Mouse (Mus musculus) liver, embryonic 13.5 days (tissue): ENCODE data around the gene Dhx40. TPM values are rescaled to one million over a fixed set of nuclear protein-coding genes. Genes with fewer than 3 reads are reported as not detected.
"Not testable (repeated sequence)": the region's sequence is repeated elsewhere in the genome, so short reads cannot be mapped to it uniquely, and the experiment has no call there.

Experiments
- ATAC-seq: fragments of 200-750 bp; cut with Nextera tagmentation; 2 replicates; pipeline ENCODE4 v1.8.0; 2017; ENCODE audit warnings: low read depth, mild to moderate bottlenecking, moderate number of reproducible peaks, moderate library complexity
- DNase-seq: peaks from one replicate; pipeline ENCODE4 v3.0.0; 2022
- H3K27ac ChIP-seq: fragments of 300-500 bp; sonication (generic); 2 replicates; pipeline ENCODE4 v1.5.1; 2015; ENCODE audit warnings: moderate library complexity, mild to moderate bottlenecking, inconsistent platforms
- H3K27me3 ChIP-seq: fragments of 300-500 bp; sonication (generic); 2 replicates; pipeline ENCODE4 v1.6.1; 2015; ENCODE audit warnings: mild to moderate bottlenecking, inconsistent platforms
- H3K36me3 ChIP-seq: fragments of 300-500 bp; sonication (generic); 2 replicates; pipeline ENCODE4 v1.6.1; 2015; ENCODE audit warnings: mild to moderate bottlenecking, inconsistent platforms
- H3K4me1 ChIP-seq: fragments of 300-500 bp; sonication (generic); replicated peaks from 2 replicates; pipeline ENCODE4 v1.6.1; 2015; ENCODE audit warnings: inconsistent platforms
- H3K4me2 ChIP-seq: fragments of 300-500 bp; sonication (generic); 2 replicates; pipeline ENCODE4 v1.6.1; 2015; ENCODE audit warnings: inconsistent platforms, mild to moderate bottlenecking, moderate library complexity
- H3K4me3 ChIP-seq: fragments of 300-500 bp; sonication (generic); replicated peaks from 2 replicates; pipeline ENCODE4 v1.5.1; 2015; ENCODE audit warnings: mild to moderate bottlenecking, inconsistent platforms
- H3K9ac ChIP-seq: fragments of 300-500 bp; sonication (generic); 2 replicates; pipeline ENCODE4 v1.6.1; 2015; ENCODE audit warnings: mild to moderate bottlenecking, inconsistent platforms
- H3K9me3 ChIP-seq: fragments of 300-500 bp; sonication (generic); replicated peaks from 2 replicates; pipeline ENCODE4 v1.6.1; 2016; ENCODE audit warnings: inconsistent platforms
- WGBS: fragments of 180-500 bp; shearing (Covaris S2); methylation state at CpG from one replicate; pipeline ENCODE4 v1.1.7; 2015; ENCODE audit not compliant: insufficient replicate concordance; 5-methylcytosine and 5-hydroxymethylcytosine counted together
- polyA plus RNA-seq: library from polyadenylated mRNA; unstranded; fragments of >200 nt; fragmentation: Nextera tagmentation; extraction: Ambion mirVana; gene quantifications from 2 replicates; pipeline ENCODE4 v1.2.1, GENCODE M21; 2015

Dhx40 gene
- polyA plus RNA-seq, 1 experiment from 2014 or later = 8.5 TPM

DNA sequence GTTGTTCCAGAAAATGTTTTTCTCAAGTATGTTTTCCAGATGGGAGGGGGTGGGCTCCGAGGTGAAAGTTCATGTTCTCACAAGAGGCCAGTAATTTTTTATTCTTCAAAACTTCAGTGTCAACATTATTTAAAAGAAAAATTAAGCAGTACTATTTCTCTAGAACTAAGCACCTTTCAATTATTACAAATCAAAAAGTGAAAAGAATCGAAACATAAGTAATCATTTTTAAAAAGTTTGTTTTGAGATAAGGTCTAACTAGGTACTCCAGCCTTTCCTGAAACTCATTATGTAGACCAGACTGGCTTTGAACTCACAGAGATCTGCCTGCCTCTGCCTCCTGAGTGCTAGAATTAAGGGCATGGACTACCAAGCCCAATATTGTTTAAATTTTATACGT lies 8.7 kb upstream of the Dhx40 start:
- not testable (repeated sequence) for H3K9ac ChIP-seq, H3K4me3 ChIP-seq, DNase-seq, ATAC-seq, H3K27ac ChIP-seq, H3K4me1 ChIP-seq, H3K4me2 ChIP-seq, H3K9me3 ChIP-seq, H3K36me3 ChIP-seq, H3K27me3 ChIP-seq
- WGBS = 51% methylated on average over 3 of the region's 3 CpGs

DNA sequence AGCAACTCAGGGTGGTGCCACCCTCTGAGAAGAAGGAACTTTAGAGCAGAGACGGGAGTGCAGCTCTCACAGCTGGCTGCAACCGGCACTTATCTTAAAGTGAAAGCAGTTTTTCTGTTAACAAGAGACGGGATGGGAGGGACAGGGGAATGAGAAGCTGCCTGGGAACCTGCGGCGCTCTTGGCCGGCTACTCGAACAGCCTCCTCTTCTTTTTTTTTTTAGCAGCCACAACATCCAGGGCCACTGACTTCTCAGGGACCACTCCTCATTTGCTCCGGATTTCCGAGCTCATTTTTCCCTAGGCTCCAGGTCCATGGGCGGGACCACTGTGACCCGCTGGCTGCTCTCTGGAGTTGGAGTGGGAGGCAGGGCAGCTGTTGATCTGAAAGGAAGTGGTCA lies 6.9 kb upstream of the Dhx40 start:
- not testable (repeated sequence) for H3K36me3 ChIP-seq, DNase-seq, ATAC-seq, H3K4me1 ChIP-seq, H3K27ac ChIP-seq, H3K4me3 ChIP-seq, H3K27me3 ChIP-seq, H3K9me3 ChIP-seq, H3K9ac ChIP-seq, H3K4me2 ChIP-seq
- WGBS = no CpG with 5 or more reads among the region's 11 CpGs

DNA sequence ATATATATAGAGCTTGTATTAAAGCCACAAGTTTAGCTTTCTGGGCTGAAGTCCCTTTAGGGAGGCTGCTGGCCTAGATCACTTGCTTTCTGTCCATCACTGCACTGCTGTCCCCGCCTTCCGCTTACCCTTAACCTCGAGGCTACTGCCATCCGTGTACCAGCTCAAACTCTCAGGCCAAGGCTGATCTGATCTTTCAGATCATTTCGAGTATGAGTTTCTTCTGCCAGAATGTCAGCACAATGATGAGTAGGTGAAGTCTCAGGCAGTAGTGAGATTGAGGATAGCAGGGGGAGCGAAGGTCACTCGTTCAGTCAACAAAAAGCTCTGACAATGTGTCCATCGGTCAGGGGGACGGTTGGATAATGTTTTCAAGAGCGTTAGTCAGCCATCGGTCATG lies 5.7 kb upstream of the Dhx40 start:
- not testable (repeated sequence) for H3K36me3 ChIP-seq, H3K4me3 ChIP-seq, H3K27me3 ChIP-seq, H3K9me3 ChIP-seq, DNase-seq, H3K4me1 ChIP-seq, ATAC-seq, H3K4me2 ChIP-seq, H3K9ac ChIP-seq, H3K27ac ChIP-seq
- WGBS = 63% methylated on average over 5 of the region's 11 CpGs

DNA sequence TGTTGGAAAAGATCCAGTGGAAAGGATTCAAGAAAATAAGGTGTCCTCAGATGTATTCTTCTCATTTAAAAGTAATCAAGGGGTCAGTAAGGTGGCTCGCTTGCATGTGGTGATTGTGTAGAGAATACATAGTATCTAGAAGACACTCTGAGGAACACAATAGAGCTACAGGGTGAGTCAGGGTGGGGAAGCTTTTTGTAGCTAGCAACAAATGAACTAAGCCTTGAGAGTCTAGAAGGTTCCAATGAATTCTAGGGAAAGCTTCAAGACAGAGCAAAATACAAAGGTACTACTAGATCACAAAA lies 3.7 kb upstream of the Dhx40 start:
- WGBS = 73% methylated on average over 1 of the region's 1 CpGs
- no peak overlapping the region; the same call in 1 of the 2 replicates for H3K27ac ChIP-seq
- no peak overlapping the region for H3K4me2 ChIP-seq
- H3K4me1 ChIP-seq = peaks cover 16% of the 10 kb centered on the region
- H3K36me3 ChIP-seq = no peaks in the 10 kb centered on the region
- no peaks in the 10 kb centered on the region for H3K9me3 ChIP-seq
- ATAC-seq (no peak), DNase-seq (no peak)
- no peak overlapping the region for H3K4me3 ChIP-seq
- H3K27me3 ChIP-seq = no peaks in the 10 kb centered on the region
- H3K9ac ChIP-seq = no peak overlapping the region

DNA sequence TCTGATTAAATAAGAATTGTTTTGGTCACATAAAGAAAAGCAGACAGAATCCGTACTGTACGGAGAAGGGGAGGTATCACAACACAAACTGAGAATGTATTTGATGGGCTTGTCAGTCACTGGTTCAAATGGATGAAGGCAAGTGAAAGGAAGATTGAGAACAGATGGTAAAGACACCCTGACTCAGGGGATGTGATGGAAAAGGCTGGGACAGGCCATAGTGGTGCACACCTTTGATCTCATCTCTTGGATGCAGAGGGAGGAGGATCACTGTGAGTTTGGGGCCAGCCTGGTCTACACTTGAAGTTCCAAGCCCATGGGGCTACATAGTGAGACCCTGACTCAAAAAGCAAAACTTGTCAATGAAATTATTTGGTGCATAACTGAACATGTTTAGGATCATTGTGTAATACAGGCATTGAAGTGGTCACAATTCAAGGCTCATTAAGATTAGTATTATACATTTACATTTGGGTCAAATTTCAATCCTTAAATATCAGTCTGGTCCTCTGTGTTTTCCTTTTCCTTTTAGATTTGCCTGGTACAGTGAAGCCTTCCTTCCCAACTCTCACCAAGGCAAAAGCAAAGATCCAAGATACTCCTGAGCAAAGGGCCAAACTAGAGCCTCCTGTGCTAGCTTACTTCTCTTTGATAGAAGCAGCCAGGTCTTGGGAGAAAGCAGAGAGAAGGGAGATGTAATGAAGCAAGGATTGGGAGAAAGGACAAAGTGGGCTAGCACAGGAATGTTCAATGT lies 3.2 kb upstream of the Dhx40 start:
- no peak overlapping the region for H3K9ac ChIP-seq
- no peak overlapping the region for H3K4me3 ChIP-seq
- H3K4me1 ChIP-seq = peaks cover 16% of the 10 kb centered on the region
- ATAC-seq (no peak), DNase-seq (no peak)
- WGBS = 82% methylated on average over 2 of the region's 2 CpGs
- no peak overlapping the region for H3K4me2 ChIP-seq
- no peaks in the 10 kb centered on the region for H3K27me3 ChIP-seq
- no peak overlapping the region; the same call in 1 of the 2 replicates for H3K27ac ChIP-seq
- H3K9me3 ChIP-seq = no peaks in the 10 kb centered on the region
- no peaks in the 10 kb centered on the region for H3K36me3 ChIP-seq

DNA sequence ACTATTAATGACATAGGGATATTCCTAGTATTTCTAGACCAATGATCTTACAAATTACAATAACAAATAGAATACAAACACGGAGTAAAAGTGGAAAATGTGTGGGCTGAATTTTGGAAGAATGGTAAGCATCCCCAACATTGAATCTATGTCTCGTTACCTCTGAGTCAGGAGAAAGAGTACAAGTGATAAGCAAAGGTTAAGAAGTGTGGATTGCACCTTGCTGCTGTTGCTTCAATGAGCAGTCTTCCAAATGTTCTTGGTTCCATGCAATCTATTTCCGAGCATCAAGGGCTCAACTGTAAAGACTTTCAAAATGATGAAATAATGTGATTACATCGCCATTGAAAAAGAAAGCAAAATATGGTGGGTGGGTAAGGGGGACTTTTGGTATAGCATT lies 2.3 kb upstream of the Dhx40 start:
- DNase-seq = no peak
- H3K9ac ChIP-seq = no peak overlapping the region
- peaks cover 16% of the 10 kb centered on the region for H3K4me1 ChIP-seq
- no peak overlapping the region for H3K4me2 ChIP-seq
- H3K27ac ChIP-seq = no peak overlapping the region
- WGBS = 60% methylated on average over 4 of the region's 4 CpGs
- H3K9me3 ChIP-seq = no peaks in the 10 kb centered on the region
- H3K36me3 ChIP-seq = no peaks in the 10 kb centered on the region
- H3K27me3 ChIP-seq = no peaks in the 10 kb centered on the region
- H3K4me3 ChIP-seq = no peak overlapping the region
- ATAC-seq = no peak

DNA sequence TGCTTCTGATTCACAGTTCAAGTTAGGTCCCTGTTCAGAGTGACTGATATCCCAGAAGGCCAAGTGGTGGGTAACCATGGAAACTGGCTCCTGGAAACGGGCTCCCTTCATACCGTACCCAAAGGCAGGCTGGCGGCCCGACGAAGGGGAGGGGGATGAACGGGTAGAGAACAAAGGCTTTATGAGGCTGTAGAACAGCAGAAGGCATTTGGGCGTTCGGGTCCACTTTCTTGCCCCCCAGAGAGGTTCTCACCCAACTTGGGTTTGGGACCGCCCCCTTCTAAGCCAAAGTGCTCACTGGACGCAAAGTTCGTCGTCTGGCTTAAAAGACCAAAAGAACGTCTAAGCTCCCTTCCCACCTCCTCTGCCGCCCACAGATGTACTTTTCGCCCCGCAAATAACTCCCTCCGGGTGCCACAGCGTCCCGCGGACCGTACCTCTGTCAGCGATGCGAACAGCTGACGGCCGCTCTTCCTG lies 507 bp downstream of the Dhx40 start:
- peak; percentile 41 for ATAC-seq
- Histone ChIP-seq H3K36me3 (peaks cover 7% of the 10 kb centered on the region; the same call in 1 of the 2 replicates), H3K9ac (peak overlapping the region; percentile 81), H3K27me3 (no peaks in the 10 kb centered on the region), H3K27ac (peak overlapping the region; percentile 76), H3K4me3 (peak overlapping the region; percentile 91), H3K9me3 (no peaks in the 10 kb centered on the region), H3K4me1 (peaks cover 16% of the 10 kb centered on the region), H3K4me2 (peak overlapping the region; percentile 91)
- 0% methylated on average over 25 of the region's 25 CpGs for WGBS
- DNase-seq = peak; percentile 41

DNA sequence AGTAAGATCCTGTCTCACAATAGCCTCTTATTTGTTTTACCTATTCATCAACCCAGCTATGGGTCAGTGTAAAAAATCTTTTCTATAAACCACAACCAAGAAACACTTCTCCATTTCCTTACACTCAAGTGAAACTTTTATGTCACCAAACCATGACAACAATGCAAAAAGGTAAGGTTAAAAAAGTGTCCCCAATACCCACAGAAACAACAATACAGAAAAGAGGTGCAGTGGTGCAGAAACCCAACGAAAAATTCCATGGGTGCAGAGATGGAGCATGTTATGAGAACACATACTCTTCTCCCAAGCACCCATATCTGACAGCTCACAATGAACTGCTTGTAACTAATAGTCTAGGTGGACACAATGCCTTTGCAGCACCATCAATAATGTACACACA lies 13.4 kb downstream of the Dhx40 start:
- Histone ChIP-seq H3K4me1 (no peaks in the 10 kb centered on the region), H3K9ac (no peak overlapping the region), H3K9me3 (no peaks in the 10 kb centered on the region), H3K4me2 (no peak overlapping the region), H3K36me3 (peaks cover 10% of the 10 kb centered on the region; the same call in 1 of the 2 replicates), H3K27me3 (no peaks in the 10 kb centered on the region), H3K4me3 (no peak overlapping the region), H3K27ac (no peak overlapping the region)
- DNase-seq (no peak), ATAC-seq (no peak)
- 57% methylated on average over 1 of the region's 1 CpGs for WGBS

DNA sequence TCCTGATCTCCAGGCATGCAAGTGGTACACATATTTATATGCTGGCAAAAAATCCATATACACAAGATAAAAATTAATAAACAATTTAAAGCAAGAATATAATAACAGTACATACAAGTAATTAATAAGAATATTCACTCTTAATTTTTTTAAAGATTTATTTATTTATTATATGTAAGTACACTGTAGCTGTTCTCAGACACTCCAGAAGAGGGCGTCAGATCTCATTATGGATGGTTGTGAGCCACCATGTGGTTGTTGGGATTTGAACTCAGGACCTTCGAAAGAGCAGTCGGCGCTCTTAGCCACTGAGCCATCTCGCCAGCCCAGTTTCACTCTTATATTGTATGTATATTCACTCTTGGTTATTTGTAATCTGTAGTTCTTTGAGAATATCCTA lies 20.1 kb downstream of the Dhx40 start:
- 83% methylated on average over 5 of the region's 5 CpGs for WGBS
- not testable (repeated sequence) for ATAC-seq, H3K9me3 ChIP-seq, H3K27ac ChIP-seq, H3K27me3 ChIP-seq, H3K4me1 ChIP-seq, DNase-seq, H3K4me3 ChIP-seq, H3K4me2 ChIP-seq, H3K9ac ChIP-seq
- peaks cover 22% of the 10 kb centered on the region for H3K36me3 ChIP-seq

DNA sequence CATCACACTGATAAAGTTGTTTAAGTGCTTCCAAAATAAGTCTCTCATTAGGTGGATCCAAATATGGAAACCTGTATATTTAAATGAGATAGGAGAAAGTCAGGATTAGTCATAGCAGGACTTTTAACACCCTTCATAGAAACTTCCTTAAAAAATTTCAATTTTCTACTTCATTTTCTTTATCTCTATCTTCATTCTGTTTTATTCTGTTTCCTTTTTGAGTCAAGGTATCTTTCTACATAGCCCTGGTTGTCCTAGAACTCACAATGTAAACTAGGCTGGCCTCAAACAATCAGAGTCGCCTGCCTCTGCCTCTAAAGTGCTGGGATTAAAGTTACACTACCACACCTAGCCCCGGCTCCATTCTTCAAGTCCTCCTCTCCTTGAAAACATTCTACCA lies 21.8 kb downstream of the Dhx40 start:
- H3K36me3 ChIP-seq = peaks cover 22% of the 10 kb centered on the region
- H3K4me2 ChIP-seq = no peak overlapping the region
- no peaks in the 10 kb centered on the region for H3K27me3 ChIP-seq
- no peaks in the 10 kb centered on the region for H3K9me3 ChIP-seq
- H3K4me3 ChIP-seq = no peak overlapping the region
- ATAC-seq (no peak), DNase-seq (no peak)
- H3K9ac ChIP-seq = no peak overlapping the region
- no peak overlapping the region for H3K27ac ChIP-seq
- no peaks in the 10 kb centered on the region for H3K4me1 ChIP-seq
- WGBS = 74% methylated on average over 2 of the region's 2 CpGs

DNA sequence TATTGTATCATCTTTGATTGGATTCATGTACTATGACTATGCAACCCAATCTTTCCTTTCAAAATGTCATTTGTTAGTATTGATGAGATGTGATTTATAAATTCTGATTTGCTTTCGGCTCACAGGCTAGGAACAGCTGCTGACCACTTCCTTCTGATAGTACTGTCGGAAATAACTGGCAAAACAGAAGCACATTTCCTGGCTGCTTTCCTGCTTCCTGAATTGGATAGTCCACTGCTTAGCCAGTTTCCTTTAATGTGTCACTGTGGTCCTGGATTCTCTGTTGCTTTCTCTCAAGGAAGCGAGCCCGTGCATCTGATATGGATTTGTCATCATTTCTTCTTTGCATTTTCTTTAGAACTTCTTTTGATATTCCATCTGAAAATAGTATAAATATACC lies 37.7 kb downstream of the Dhx40 start:
- DNase-seq (no peak), ATAC-seq (no peak)
- H3K9ac ChIP-seq = no peak overlapping the region
- H3K36me3 ChIP-seq = peaks cover 4% of the 10 kb centered on the region
- no peaks in the 10 kb centered on the region for H3K27me3 ChIP-seq
- no peak overlapping the region for H3K4me3 ChIP-seq
- WGBS = 57% methylated on average over 4 of the region's 4 CpGs
- no peaks in the 10 kb centered on the region for H3K4me1 ChIP-seq
- no peak overlapping the region for H3K4me2 ChIP-seq
- H3K9me3 ChIP-seq = no peaks in the 10 kb centered on the region
- no peak overlapping the region for H3K27ac ChIP-seq

DNA sequence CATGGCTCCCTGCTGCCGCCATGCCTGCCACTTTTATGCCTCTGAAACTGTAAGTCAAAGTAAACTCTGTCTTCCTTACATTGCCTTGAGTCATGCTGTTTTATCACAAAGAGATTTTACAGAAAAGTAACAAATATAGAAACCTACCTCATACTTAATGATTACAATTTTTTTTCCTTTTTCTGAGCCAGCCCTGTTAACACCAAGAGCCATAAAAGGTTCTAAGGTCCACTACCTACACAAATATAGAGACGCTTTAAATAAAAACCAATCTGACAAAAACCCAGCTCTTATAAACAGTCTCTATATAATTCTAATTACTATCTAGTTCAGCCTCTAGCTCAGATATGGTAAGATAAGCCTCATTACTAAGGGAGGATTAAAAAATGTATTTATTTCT lies 43.0 kb downstream of the Dhx40 start:
- no peaks in the 10 kb centered on the region for H3K9me3 ChIP-seq
- no peak overlapping the region for H3K9ac ChIP-seq
- no peaks in the 10 kb centered on the region for H3K27me3 ChIP-seq
- H3K27ac ChIP-seq = no peak overlapping the region
- ATAC-seq = no peak
- peaks cover 24% of the 10 kb centered on the region for H3K4me1 ChIP-seq
- 85% methylated on average over 2 of the region's 2 CpGs for WGBS
- H3K4me3 ChIP-seq = no peak overlapping the region
- H3K36me3 ChIP-seq = no peaks in the 10 kb centered on the region
- no peak for DNase-seq
- H3K4me2 ChIP-seq = no peak overlapping the region
